Mouse (Mus musculus): ENCODE data around the gene Crygb. TPM values are rescaled to one million over a fixed set of nuclear protein-coding genes. Genes with fewer than 3 reads are reported as not detected.

The Crygb gene
- polyA plus RNA-seq, 1 experiment from 2014 or later, result not detected

DNA sequence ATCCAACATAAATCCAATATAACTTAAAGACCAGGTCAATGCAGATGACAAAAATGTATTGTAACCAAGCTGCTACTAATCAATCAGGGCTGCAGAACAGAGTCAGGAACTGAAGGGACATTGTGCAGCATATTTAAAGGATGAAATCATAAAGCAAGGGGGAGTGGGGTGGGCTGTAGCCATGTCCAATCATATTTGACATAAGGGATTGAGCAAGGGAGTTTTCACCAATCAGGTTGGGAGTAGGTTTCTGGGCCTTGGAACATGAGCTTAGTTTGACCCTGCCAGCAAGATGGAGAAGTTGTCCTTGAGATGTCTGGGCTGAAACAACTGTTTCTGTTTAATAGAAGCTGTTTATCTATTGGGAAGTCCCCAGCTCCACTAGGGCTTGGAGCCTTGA lies 49.4 kb downstream of the Crygb start, which contains the start of gene Akr1cl:
Gene Akr1cl, minus strand, starts transcription at position 119 of the 400 bp plus-strand sequence.
- ATAC-seq (ENCODE audit: insufficient read depth, low FRiP score), result no peak

More for the DNA sequence above, 49.4 kb downstream of the Crygb start, which contains the start of gene Akr1cl:
- H3K9me3 ChIP-seq (replicated peaks; ENCODE audit: control insufficient read depth, low read length), result no peaks in the 10 kb centered on the region
- no peak within 1 kb of the TSS for H3K4me2 ChIP-seq (ENCODE audit: low read depth, low read length)
- H3K4me3 ChIP-seq (replicated peaks; ENCODE audit: low read length), result no peak within 1 kb of the TSS
- no peak within 1 kb of the TSS for H3K9ac ChIP-seq (ENCODE audit: low read length)
- H3K36me3 ChIP-seq (ENCODE audit: control insufficient read depth, insufficient read depth, low read length), result no peaks in the 10 kb centered on the region
- H3K4me1 ChIP-seq (ENCODE audit: control insufficient read depth, insufficient read depth, low read length), result no peaks in the 10 kb centered on the region
- no peak within 1 kb of the TSS for H3K27ac ChIP-seq (ENCODE audit: low read length)
- H3K27me3 ChIP-seq (ENCODE audit: control insufficient read depth, insufficient read depth, low read length), result no peaks in the 10 kb centered on the region

Other genes with a start within 250 kb of the Crygb start
- gene Plekhm3, start 125.5 kb downstream of the Crygb start, polyA plus RNA-seq (2015; fragmentation: Nextera tagmentation; extraction: Ambion mirVana), result 4.9 and 5.0 TPM in 2 replicates
- gene Akr1cl, start 49.5 kb downstream of the Crygb start, polyA plus RNA-seq (2015; fragmentation: Nextera tagmentation; extraction: Ambion mirVana), result 0.51 and 0.81 TPM in 2 replicates
- gene Cryge, start 31.1 kb downstream of the Crygb start, polyA plus RNA-seq (2015; fragmentation: Nextera tagmentation; extraction: Ambion mirVana), result not detected in 2 replicates
- gene Crygd, start 18.8 kb downstream of the Crygb start, polyA plus RNA-seq (2015; fragmentation: Nextera tagmentation; extraction: Ambion mirVana), result not detected in 2 replicates
- not detected in 2 replicates for gene Crygc, start 8.6 kb downstream of the Crygb start, polyA plus RNA-seq (2015; fragmentation: Nextera tagmentation; extraction: Ambion mirVana)
- gene Cryga, start 21.1 kb upstream of the Crygb start, polyA plus RNA-seq (2015; fragmentation: Nextera tagmentation; extraction: Ambion mirVana), result not detected in 2 replicates
- gene Gm28845, start 37.3 kb upstream of the Crygb start, polyA plus RNA-seq (2015; fragmentation: Nextera tagmentation; extraction: Ambion mirVana), result not detected in 2 replicates
- gene D630023F18Rik, start 40.9 kb upstream of the Crygb start, polyA plus RNA-seq (2015; fragmentation: Nextera tagmentation; extraction: Ambion mirVana), result 0.17 TPM in 1 of 2 replicates, not detected in the other
- gene Idh1, start 104.2 kb upstream of the Crygb start, polyA plus RNA-seq (2015; fragmentation: Nextera tagmentation; extraction: Ambion mirVana), result 159 and 172 TPM in 2 replicates
- gene Pikfyve, start 104.4 kb upstream of the Crygb start, polyA plus RNA-seq (2015; fragmentation: Nextera tagmentation; extraction: Ambion mirVana), result 7.4 and 7.8 TPM in 2 replicates
- not detected in 2 replicates for gene Pth2r, start 199.8 kb upstream of the Crygb start, polyA plus RNA-seq (2015; fragmentation: Nextera tagmentation; extraction: Ambion mirVana)

All from stomach, embryonic 16.5 days (tissue).